Mouse (Mus musculus): ENCODE data around the gene Ubac2. TPM values are rescaled to one million over a fixed set of nuclear protein-coding genes. Genes with fewer than 3 reads are reported as not detected.

Gene Ubac2
- total RNA-seq, 2 experiments from 2014 or later, result 48.4 to 51.8 TPM

- no peak for DNase-seq (ENCODE audit: low spot score in 2 of 2)
These were observed 87.0 kb downstream of the Ubac2 start for GRCm38 (mm10) chr14:121965461-121965860.

GRCm38 (mm10) chr14:121967095-121967494, 88.7 kb downstream of the Ubac2 start:
- DNase-seq (ENCODE audit: low spot score in 2 of 2), result no peak

GRCm38 (mm10) chr14:121970402-121970801, 92.0 kb downstream of the Ubac2 start:
- no peak for DNase-seq (ENCODE audit: low spot score in 2 of 2)

GRCm38 (mm10) chr14:121973114-121973513, 94.7 kb downstream of the Ubac2 start:
- no peak for DNase-seq (ENCODE audit: low spot score in 2 of 2)

- no peak for DNase-seq (ENCODE audit: low spot score in 2 of 2)
These were observed 103.1 kb downstream of the Ubac2 start for GRCm38 (mm10) chr14:121981531-121981930.

- no peak for DNase-seq (ENCODE audit: low spot score in 2 of 2)
These were observed 104.9 kb downstream of the Ubac2 start for GRCm38 (mm10) chr14:121983009-121983933.

GRCm38 (mm10) chr14:121985477-121985876, 107.1 kb downstream of the Ubac2 start:
- DNase-seq (ENCODE audit: low spot score in 2 of 2), result no peak

GRCm38 (mm10) chr14:121986028-121986427, 107.6 kb downstream of the Ubac2 start:
- DNase-seq (ENCODE audit: low spot score in 2 of 2), result no peak

GRCm38 (mm10) chr14:121987287-121987686, 108.9 kb downstream of the Ubac2 start:
- no peak for DNase-seq (ENCODE audit: low spot score in 2 of 2)

GRCm38 (mm10) chr14:121987691-121988090, 109.3 kb downstream of the Ubac2 start:
- DNase-seq (ENCODE audit: low spot score in 2 of 2), result no peak

- no peak for DNase-seq (ENCODE audit: low spot score in 2 of 2)
These were observed 110.9 kb downstream of the Ubac2 start for GRCm38 (mm10) chr14:121989331-121989730.

GRCm38 (mm10) chr14:121989869-121990268, 111.4 kb downstream of the Ubac2 start:
- no peak for DNase-seq (ENCODE audit: low spot score in 2 of 2)

GRCm38 (mm10) chr14:121990897-121991296, 112.5 kb downstream of the Ubac2 start:
- no peak for DNase-seq (ENCODE audit: low spot score in 2 of 2)

GRCm38 (mm10) chr14:121991921-121992320, 113.5 kb downstream of the Ubac2 start:
- no peak for DNase-seq (ENCODE audit: low spot score in 2 of 2)

- DNase-seq (ENCODE audit: low spot score in 2 of 2), result no peak
These were observed 114.2 kb downstream of the Ubac2 start for GRCm38 (mm10) chr14:121992395-121993280.

- no peak for DNase-seq (ENCODE audit: low spot score in 2 of 2)
These were observed 115.2 kb downstream of the Ubac2 start for GRCm38 (mm10) chr14:121993616-121994015.

GRCm38 (mm10) chr14:121994171-121994700, 115.8 kb downstream of the Ubac2 start:
- no peak for DNase-seq (ENCODE audit: low spot score in 2 of 2)

- DNase-seq (ENCODE audit: low spot score in 2 of 2), result no peak
These were observed 116.6 kb downstream of the Ubac2 start for GRCm38 (mm10) chr14:121994846-121995556.

- no peak for DNase-seq (ENCODE audit: low spot score in 2 of 2)
These were observed 117.1 kb downstream of the Ubac2 start for GRCm38 (mm10) chr14:121995557-121995870.

- DNase-seq (ENCODE audit: low spot score in 2 of 2), result peak in 1 of 2 experiments; percentile 20
These were observed 118.4 kb downstream of the Ubac2 start for GRCm38 (mm10) chr14:121996786-121997185.

- no peak for DNase-seq (ENCODE audit: low spot score in 2 of 2)
These were observed 121.0 kb downstream of the Ubac2 start for GRCm38 (mm10) chr14:121999455-121999854.
